13 mouse cellular contexts compared by ENCODE assay signal in genomic region chr11:73327361-73327760, GRCm38 (mm10). TPM values are rescaled to one million over a fixed set of nuclear protein-coding genes. Genes with fewer than 3 reads are reported as not detected.
DNase-seq lines count a peak whose midpoint lies in the region; ATAC-seq lines count a peak whose summit lies in the region.
"Had no signal": no experiment of that assay in that cellular context is flagged by ENCODE, and none has a peak within 500 bp of the region (broad histone marks: within the 10 kb centered on the region; RNA-seq: fewer than 3 reads in every experiment).

No protein-coding gene starts in this region.

- peak; percentile 79 for DNase-seq in heart, adult 11 months
- DNase-seq in heart, postnatal 25 days (ENCODE audit: low spot score), result no peak
- peak; percentile 3 to 13 for DNase-seq in left cerebral cortex, postnatal 14 days (ENCODE audit: low spot score in 2 of 2)
- DNase-seq in left cerebral cortex, adult 9 months (ENCODE audit: low spot score in 2 of 2), result no peak
- DNase-seq in right cerebral cortex, adult 18-20 months, result peak; percentile 8
- DNase-seq in right cerebral cortex, postnatal 4 days, result no peak
- DNase-seq in embryo, embryonic 9.5 days (ENCODE audit: extremely low spot score), result no peak
- DNase-seq: cerebellum, adult 2 months had no signal

- no peak for ATAC-seq in cerebellum, adult (ENCODE audit: insufficient number of reproducible peaks, low FRiP score, low TSS enrichment)
- ATAC-seq: inflammation-experienced regulatory T-cells, adult 6 months had no signal

- intact Hi-C loops in heart, postnatal 25 days (cut with DNase I), result no loop called here
- intact Hi-C loops in left cerebral cortex, postnatal 14 days (cut with DNase I), result no loop called here

RNA-seq across cellular contexts. Expression of gene Aspa, which starts 2.0 kb away (rescaled TPM):
- total RNA-seq in heart, postnatal 25 days (2021), result 1 to 10 TPM; 1.3 to 1.4 TPM
- total RNA-seq in left cerebral cortex, postnatal 14 days (2021), result 1 to 10 TPM; 3.2 to 4.0 TPM

RNA-seq across cellular contexts. Expression of gene Gm49340, which starts 2.2 kb away (rescaled TPM):
- not detected for total RNA-seq in heart, postnatal 25 days (2021)
- not detected for total RNA-seq in left cerebral cortex, postnatal 14 days (2021)
- total RNA-seq: adrenal gland, postnatal 4 days; gastrocnemius, postnatal 4 days; layer of hippocampus, adult 8-10 months had no signal

RNA-seq across cellular contexts. Expression of gene Spata22, which starts 2.2 kb away (rescaled TPM):
- not detected for total RNA-seq in heart, postnatal 25 days (2021)
- total RNA-seq in left cerebral cortex, postnatal 14 days (2021), result not detected
- total RNA-seq: gastrocnemius, postnatal 4 days had no signal

RNA-seq across cellular contexts. Expression of gene Olfr20, which starts 23.2 kb away (rescaled TPM):
- total RNA-seq in heart, postnatal 25 days (2021), result not detected
- not detected for total RNA-seq in left cerebral cortex, postnatal 14 days (2021)
- total RNA-seq: adrenal gland, postnatal 4 days; gastrocnemius, postnatal 4 days; layer of hippocampus, adult 8-10 months had no signal

RNA-seq across cellular contexts. Expression of gene Olfr376, which starts 43.7 kb away (rescaled TPM):
- not detected for total RNA-seq in heart, postnatal 25 days (2021)
- total RNA-seq in left cerebral cortex, postnatal 14 days (2021), result not detected
- total RNA-seq: adrenal gland, postnatal 4 days; gastrocnemius, postnatal 4 days; layer of hippocampus, adult 8-10 months had no signal

Comparison
In these comparisons a context has a peak if more than half of its experiments do, and no peak if none do; other contexts are left out.
1. DNase-seq: peak in heart, adult 11 months (single experiment), left cerebral cortex, postnatal 14 days (2 of 2) and right cerebral cortex, adult 18-20 months (single experiment); none in heart, postnatal 25 days (single experiment), left cerebral cortex, adult 9 months (0 of 2), right cerebral cortex, postnatal 4 days (single experiment) and embryo, embryonic 9.5 days (single experiment).